Mouse (Mus musculus) cerebellum, adult 8-10 months (tissue): Measurements from ENCODE around the gene Exoc5.
"Not testable (repeated sequence)": the region's sequence is repeated elsewhere in the genome, so short reads cannot be mapped to it uniquely, and the experiment has no call there.

Experiments used
- DNase-seq: peaks from one replicate; pipeline ENCODE4 v3.0.0; 2022

Gene Exoc5

DNA sequence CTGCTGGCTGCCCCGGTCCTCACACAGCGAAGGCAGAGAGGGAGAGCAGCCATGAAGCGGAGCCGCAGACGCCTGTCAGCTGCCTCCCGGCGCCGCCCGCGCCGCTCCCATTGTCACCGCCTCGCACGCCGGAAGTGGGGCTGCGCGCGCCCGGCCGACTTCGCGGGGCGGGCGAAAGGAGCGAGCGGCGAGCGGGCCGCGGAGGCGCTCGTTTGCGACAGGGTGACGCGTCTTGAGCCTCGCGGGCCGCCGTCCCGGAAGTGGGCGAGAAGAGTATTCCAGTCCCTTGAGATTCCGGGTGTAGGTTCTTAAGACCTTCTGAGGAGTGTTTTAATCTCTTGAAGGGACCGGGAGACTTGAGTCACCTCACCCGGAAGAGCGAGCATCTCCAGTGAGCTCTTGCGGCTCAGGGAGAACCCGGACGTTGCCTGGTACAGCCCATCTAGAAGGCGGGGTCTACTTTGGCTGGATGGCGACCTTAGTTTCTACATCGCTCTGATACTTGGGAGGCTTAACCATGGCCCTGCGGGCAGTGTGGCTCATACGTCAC lies at the start of gene Exoc5:
TSS of gene Exoc5 (minus strand) at position 380 of the 550 bp plus-strand sequence.
- peak; percentile 95 for DNase-seq

DNA sequence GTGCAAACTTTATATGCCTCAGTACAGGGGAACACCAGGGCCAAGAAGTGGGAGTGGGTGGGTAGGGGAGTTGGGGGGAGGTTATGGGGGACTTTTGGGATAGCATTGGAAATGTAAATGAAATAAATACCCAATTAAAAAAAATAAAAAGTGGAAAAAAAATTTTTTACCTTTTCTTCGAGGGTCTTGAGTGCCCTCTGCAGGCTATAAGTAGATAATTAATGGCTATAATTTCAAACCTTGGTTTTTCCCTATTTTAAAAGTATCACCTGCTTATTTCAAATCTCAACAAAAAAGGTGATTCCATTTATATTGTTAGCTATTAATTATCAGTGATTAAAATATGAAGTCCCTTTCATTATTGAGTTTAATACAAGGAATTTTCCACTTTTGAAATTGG lies 25.3 kb upstream of the Exoc5 start:
- not testable (repeated sequence) for DNase-seq

DNA sequence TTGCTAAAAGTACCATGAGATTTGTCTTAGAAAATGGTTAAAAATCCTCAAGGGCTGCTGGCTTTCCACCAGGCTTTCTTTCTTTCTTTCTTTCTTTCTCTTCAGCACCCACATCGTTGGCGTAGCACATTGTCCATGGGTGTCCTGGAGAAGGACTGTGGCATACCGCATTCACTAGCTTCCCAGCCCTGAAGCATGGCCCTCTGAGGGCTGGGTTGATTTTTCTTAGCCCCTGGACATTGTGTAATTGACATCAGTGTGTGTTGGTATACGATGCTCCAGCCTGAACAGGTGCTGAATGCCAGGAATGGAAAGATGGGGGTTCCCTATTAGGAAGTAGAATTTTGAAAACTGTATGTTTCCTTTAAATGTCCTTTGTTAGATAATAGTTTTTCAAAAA lies 24.8 kb upstream of the Exoc5 start:
- no peak for DNase-seq

DNA sequence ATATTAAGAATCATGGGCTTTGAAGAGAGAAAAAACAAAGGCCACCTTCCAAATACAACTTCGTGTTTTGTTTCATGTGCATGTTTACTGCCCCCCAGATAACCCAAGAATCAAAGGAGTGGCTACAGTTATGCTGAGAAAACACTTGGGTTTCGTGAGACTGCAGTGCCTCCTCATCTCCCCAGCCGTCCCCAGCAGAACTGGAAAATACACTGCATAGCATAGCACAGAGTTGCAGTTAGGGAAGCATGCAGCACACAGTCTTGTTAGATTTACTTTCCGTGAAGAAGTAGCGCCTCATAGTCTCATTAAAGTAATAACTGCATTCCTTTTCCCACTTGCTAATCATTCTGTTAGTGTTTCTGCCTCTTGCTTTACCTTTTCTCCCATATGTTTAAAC lies 23.6 kb upstream of the Exoc5 start:
- no peak for DNase-seq

DNA sequence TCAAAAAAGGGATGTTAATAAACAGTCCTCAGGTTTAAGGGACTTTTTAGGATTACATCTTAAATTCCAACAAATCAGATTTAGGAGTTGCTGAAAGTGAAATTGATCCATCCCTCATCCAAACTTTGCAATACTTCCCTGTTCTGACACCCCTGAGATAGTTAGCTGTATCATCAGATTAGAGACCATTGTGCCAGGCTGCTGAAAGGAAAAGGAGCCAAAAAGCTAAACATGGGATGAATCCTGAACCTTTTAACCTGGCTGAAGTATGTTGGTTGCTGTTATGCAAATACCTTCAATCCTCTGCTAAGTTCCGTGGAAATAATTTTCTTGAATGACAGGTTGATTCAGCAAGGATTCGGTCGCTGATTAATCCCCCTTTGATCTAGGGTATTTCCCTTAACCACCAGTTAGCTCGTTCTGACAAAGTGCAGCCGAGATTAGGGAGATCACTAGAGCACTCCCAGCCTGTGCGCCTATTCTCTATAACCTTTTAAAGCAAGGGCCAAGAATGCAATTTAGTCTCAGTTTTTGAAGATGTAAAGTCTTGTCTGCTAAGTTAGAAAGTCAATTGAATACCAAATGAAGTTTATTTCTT lies 23.1 kb upstream of the Exoc5 start:
- no peak for DNase-seq

DNA sequence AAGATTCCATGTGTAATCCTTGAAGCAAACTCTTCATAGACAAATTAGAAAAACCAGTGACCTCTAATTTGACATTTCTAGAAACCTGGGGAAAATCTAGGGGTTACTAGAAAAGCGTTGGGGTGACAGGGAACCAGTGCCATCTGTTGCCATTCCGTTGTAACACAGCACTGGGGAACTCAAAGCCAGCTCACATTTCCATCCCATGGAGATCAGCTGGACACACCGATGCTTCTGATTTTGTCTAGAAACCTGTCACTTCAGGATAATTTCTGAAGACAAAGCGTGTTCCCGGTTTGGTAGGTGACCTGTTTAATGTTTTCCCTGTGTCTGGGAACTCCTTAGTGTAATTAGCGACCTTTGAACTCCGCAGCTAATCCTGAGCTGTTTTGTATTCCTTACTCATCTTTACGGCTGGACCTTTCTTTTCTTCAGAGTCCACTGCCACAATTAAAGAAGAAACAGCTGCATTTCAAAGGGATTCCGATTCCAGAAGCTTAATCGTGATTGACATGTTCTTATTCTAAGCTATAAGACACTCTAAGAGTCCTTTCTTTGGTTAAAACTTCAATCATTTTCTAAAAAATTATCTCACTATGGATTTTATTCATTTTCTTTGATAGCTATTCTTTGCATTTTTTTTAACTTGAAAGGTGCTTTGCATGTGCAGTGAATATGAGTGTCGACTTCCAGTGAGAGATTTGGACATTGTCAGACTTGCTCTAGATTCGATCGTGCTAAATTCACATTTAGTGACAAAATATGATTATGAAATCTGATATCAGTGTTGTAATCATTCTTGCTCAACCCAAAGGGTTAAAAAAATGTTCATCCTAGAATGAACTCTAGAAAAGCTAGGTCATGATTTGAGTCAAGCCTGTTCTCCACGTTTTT lies 21.9 kb upstream of the Exoc5 start:
- DNase-seq: no peak

DNA sequence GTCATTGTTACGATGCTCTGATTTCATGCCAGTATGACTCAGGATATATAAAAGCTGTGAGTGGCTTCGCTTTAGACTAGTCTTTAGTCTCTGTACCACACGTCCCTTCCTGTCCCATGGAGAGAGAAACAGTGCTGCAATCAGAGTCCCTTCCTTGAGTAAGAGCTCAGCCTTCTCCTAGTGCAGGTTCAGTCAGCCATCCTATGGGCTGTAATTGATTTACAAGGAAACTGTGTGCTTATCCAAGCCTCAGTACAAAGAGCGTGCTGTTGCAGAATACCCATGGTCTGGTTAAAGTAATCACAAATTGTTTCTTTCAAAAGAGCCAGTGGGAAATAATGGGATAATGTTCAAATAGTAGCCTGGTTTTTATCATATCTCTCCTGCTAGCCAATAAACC lies 20.1 kb upstream of the Exoc5 start:
- no peak for DNase-seq

DNA sequence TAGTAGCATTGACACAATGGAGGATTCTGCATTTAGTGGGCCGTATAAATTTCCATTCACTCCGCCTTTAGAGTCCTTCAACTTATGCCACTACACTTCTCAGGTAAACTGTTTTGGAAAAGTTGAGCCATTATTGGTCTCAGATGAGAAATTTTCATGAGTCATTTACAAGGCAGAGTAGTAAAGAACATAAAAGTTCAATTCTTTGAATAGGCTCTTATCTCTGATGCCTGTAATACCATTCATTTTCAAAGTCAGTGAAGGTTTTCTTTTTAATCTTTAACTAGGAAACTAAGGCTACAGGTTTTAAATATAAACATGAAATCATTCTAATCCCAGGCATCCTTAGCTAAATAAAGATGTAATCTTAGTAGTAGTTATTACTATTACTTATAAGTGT lies 12.4 kb upstream of the Exoc5 start:
- DNase-seq: no peak

DNA sequence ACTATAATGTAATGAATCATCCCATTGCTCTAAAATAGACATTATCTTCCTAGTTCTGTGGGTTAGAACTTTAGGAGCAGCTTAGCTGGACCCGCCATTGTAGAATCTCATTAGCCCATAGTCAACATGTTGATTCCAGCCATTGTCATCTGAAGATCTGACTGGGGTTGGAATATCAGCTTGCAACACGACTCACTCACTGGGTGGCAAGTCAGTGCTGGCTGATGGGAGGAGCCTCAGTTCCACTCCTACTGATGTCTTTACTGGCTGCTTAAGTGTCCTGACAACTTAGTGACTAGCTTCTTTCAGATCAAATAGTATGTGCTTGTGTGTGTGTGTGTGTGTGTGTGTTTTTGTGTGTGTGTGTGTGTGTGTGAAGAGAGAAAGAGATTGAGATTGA lies 7.9 kb upstream of the Exoc5 start:
- DNase-seq: no peak

DNA sequence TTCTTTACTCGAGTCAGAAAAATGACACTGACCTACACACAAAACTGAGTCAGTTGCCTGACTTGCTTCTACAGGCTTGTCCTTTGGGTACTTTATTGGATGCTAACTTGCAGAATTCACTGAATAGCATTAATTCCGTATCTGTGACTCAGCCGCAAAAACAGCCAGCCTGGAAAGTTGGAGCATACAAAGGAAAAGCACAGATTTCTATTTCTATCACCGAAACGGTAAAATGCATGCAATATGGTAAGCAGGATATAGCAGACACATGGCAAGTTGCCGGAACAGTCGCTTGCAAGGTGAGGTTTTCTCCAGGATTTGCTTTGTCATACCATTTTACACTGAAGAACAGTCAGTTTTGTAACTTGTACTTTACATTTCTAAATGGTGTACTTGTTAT lies 7.4 kb upstream of the Exoc5 start:
- no peak for DNase-seq

DNA sequence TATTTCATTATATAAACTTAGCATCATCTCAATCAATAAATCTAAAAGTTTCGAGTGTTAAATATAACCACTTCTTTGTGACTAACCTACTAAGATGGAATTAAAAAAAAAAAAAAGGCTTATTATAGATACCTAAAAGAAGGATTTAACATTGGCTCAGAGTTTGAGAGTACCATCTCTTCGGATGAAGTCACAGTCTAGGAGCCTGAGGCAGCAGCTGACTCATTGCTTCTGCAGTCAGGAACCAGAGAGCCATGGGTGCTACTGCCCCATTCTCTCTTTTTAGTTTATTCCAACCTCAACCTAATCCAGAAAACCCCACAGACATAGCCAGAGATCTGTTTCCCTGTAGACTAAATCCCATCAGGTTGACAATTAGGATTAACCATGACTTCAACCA lies 6.4 kb upstream of the Exoc5 start:
- DNase-seq: no peak

DNA sequence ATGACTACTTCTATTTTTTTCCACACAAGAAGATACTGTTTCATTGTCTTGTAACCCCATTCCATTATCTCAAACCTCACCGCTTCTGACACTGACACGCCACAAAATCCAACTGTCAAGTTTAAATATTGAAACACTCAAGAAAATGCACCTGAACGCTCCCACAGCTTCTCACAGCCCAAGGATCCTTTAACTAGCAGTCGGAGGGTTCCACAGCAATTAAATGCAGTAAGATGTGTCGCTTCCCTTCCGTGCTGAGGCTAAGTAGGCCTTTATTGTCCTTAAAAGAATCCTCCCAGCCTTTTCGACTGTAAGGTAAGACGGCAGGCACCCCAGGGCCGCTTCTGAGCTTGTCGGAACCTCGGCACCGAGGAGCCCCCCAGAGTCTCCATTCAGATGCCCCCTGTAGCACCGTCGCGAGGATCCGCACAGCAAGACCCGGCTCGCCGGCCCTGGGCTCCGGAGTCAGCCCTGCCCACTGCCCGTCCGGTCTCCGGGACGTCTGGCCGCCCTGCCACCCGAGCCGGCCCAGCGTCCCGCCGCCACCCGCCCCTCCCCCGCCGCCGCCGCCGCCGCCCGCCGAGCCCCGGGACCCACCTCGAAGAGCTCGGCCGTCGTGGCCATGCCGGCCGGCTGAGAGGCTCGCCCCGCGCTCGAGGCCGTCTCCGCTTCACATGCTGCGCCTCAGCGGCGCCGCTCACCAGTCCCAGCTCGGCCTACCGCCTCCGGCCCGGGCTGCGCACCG lies 752 bp downstream of the Exoc5 start, which contains the start of gene Ap5m1:
TSS of gene Ap5m1 (plus strand) at position 569 of the 745 bp plus-strand sequence.
- DNase-seq: no peak

DNA sequence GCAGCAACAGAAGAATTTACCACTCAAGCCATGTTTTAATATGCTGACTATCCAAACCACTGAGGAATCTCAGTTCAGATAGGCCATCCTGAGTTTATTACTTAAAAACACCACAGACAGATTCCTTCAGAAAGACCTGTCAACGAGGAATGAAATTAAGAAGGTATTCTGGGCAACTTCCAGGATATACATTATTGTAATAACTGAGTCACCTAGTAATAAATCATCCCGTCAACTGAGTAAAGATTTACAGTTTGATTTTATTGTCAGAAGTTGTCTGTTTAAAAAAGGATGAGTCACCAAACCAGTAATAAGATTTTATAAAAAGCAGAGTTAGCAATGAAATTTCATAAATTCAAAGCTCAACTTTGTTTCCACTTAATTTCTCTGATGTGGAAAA lies 2.6 kb downstream of the Exoc5 start:
- no peak for DNase-seq

DNA sequence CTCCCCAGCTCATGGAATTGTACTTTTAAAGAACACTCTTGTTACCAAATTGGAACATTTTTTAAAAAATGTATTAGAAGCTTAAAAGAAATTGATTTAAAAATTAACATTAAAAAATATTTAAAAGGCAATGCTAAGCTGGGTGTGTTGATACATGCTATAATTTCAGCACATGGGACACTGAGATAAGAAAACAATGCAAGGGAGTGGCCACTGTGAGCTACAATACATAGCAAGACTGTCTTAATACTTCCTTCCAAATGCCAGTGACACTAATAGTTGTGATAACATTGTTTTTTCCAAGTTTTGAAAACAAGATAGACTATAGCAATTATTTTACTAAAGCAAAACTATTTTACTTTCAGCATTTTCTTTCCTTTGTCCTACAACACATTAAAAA lies 17.0 kb downstream of the Exoc5 start:
- DNase-seq: no peak

DNA sequence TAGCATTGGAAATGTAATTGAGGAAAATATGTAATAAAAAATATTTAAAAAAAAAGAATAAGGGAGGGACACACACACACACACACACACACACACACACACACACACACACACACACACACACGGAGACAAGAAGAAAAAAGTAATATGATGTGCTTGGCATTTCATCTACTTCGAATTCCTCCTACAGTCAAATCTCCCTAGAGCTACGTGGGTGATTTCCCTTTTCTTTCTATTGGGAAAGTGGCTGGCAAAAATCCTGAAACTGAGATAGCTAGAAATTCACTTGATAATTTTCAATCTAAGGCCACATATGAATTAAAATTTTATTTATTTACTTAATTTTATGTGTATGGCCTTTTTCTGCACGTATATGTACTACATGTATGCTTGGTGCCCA lies 20.8 kb downstream of the Exoc5 start:
- DNase-seq: no peak

DNA sequence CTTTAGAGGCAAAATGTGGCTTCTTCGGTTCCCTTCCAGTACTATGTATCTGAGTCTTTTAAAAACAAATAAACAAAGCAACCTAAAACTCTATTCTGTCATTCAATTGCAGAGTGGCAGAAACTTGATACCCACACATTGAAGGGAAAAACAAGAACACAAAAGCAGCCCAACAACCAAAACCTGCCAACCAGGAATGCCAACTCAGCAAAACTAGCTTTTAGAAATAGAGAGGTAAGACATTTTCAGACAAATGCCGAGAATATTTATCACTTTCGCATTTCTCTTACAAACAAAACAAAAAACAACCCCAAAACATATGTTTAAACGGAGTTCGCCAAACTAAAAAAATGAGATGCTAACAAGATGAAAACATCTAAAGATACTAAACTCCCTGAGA lies 37.5 kb downstream of the Exoc5 start:
- no peak for DNase-seq

DNA sequence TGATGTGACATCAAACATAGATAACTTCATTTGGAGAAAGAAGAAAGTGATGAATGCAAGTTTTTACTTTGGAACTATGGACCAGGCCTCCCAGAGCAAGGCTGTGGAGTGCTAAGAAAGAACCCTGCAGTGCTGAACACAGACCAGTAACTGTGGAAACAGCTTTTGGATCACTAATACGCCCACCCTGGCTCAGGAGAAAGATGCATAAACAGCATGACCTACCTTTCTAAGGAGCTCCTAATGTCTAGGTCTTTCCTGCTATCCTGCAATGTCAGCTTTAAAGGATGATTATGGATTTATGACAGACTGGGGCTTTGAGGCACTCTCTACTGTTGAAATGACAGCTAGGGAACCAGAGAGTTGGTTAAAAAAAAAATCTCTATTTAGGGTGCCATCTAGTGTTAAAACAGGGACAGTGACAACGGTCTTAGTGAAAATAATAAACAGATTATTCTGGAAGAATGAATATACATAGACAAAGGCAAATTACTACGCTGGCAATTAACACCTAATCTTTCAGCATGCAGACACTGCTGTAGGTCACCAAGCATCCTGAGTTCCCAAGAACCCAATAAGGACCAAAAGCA lies 38.6 kb downstream of the Exoc5 start:
- DNase-seq: no peak

DNA sequence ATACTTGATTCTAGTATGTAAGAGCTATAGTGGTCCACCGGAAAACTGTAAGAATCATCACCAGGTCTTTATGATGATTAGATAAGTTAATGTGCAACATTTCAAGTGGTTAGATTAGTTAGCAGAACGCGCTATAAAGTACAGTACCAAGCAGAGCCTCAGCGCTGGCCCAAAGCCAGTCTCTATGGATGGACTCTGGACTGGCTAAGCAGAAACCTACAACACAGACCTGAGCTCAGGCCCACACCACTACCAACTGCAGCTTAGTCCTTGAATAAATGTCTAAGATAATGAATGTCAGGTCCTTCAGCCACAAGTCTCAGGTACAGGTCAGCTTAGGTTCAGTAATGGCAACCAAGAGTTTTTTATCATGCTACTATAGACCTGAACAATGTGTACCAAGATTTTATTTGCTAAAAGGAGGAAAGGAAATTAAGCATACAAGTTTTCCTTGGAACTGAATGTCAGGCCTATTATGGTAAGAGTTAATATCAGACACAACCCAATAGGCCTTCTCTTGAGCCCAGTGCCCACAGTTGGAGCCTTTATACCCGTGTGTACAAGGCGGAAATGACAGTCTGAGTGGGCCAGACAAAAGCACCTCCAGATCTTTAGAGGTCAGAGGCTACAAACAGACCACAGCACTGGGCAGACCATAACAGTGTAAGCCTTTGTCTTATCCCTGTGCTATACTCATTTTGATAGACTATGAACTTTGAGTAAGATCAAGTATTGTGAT lies 39.2 kb downstream of the Exoc5 start:
- no peak for DNase-seq

DNA sequence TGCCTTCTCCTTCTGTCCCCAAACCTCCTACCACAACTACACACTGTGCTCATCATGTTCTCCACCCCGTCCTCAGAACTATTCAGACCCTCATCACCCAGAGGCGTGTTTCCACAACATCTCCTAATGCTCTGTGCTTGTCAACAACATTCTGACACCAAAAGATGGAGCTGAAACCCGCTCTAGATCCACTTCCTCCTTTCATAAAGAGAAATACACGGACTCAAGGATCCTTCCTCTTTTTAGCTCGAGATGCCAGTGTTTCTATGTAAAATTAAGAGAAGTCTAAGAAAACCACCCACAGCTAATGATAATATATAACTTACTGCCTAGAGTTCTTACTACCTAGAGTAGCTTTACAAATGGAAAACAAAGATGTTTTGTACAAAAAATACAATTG lies 46.7 kb downstream of the Exoc5 start:
- DNase-seq: no peak

DNA sequence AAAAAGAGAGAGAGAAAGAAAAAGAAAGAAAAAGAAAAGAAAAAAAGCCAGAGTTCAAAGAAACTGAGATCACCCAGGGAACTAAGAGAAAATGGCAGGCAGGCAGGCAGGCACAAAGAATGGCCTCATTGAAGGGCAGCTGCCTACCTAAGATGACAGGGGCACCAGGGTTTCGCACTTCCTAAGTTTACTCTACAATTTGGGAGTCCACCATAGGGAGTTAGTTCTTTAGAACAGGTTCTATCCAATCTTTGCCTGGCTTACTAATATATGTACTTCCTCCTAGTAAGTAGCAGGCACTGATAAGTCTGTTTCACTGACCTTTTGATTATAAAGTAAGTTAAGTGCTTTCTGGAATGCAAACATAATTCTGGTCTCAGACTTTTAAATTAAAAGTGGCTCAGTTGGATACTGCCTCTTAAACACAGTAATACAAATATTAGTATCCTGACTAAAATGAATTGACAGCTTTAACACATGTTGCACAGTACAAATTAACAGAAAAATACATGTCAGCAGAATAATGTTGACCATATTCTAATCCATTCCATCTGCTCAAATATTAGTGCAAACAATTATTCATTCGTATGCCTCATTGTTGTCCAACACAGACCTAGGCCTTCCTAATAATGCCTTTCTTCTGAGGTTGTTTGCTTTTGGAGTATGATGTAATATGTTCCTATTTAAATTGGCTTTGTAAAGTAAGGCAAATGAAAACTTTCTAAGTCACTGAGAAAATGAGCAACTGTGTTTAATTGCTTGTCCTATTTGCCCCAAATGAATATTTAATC lies 57.9 kb downstream of the Exoc5 start:
- no peak for DNase-seq

DNA sequence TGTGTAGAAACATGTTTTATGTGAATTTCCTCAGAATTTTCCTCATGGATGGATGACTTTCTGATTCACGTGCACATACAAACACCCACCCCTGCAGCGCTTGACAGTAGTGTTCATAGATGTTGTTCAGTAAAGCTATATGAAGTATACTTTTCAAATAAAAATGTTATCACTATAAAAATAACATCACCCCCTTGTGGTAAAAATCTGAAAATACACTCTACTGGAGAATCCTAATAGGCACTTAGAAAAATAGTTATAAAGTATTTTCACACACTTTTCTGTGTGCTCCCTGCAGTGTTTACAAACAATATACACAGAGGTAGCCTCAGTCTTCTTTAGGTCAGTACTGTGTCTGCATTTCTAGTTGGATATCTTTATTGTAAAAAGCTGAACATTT lies 58.5 kb downstream of the Exoc5 start:
- no peak for DNase-seq

DNA sequence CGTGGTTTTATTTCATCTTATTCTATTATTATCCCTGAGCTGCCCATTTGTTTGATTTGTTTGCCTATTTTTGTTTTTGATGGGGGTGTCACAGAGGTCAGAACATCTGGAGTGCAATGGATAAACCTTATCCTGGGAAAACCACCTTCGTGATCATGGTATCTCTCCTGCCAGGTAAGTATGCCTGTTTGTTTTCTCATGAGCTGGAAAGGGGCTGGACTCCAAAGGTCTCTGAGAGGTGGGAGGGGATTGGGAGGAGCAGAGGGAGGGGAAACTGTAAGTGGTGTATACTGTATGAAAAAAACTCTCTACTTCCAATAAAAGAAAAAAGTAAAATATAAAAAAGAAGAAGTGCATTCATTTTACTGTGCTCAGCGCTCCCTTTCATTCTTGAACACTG lies 64.8 kb downstream of the Exoc5 start:
- DNase-seq: no peak
